Mouse (Mus musculus) layer of hippocampus, postnatal 36 days (tissue): ENCODE data around the gene Itk. TPM values are rescaled to one million over a fixed set of nuclear protein-coding genes. Genes with fewer than 3 reads are reported as not detected.
"Not testable (repeated sequence)": the region's sequence is repeated elsewhere in the genome, so short reads cannot be mapped to it uniquely, and the experiment has no call there.

Experiments used
- DNase-seq, 2 experiments: peaks; one replicate each; pipeline ENCODE4 v3.0.0; 2022
- total RNA-seq, 2 experiments: library from RNA; stranded (reverse); gene quantifications; 2 replicates each; pipeline ENCODE4 v1.2.3; 2021

Itk gene
- total RNA-seq = under 1 TPM; 0.18 to 0.27 TPM

DNA sequence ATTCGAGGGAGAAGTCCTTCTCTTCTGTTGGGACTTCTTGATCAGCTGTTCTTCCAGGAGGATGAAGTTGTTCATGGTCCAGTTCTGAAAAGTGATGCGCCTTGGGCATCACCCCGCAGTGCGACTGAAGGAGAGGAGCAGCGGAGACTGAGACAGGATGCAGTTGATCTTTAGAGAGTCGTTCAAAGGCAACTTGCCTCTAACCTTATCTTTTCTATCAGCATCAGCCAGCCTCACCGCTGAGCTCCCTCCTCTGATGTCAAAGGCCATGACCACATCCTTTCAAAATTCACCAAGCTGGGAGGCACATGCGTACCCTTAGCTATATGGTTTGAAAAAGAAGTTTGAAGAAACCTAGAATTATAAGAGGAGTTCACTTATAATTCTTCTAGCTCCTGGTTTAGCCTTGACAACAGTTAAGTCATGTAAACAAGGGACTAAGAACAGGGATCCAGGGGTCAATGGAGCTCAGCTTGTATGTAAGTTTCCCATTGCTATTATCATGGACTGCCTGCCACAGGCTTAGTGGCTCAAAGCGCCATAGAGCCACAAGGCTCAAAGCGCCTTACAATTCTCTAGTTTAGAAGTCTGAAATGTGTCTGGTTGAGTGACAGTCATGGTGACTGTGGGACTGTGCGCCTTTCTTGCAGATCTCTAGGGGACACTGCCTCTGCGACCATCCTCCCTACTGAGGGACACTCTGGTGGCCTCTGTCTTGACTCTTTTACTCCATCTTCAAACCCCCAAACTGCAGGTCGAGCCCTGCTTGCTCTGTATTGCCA is at the start of gene Itk:
TSS of gene Itk (minus strand) at position 180 of the 782 bp plus-strand sequence.
- no peak for DNase-seq

DNA sequence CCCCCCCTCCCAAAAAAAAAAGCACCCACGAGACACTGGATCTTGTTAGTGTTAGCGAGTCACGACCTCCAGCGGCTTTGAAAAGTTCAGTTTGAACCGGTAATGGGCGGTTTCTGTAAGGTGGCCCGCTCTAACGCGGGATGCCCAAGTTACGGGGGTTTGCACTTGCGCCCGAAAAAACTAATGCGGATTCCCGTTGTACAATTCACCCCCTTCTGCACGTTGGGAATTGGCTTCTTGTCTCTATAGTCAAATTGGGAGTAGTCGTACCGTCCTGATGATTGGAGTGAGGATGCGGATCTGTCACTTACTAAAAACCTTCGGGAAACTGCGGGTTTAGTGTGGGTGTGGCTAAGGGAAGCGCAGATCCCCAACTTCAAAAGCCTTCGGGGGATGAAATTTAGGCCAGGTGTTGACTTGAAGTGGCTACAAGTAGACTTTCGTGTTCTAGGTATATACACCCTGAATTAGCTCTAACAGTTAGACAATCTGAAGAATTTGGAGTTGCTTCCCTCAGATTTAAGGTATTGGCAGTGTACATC is 48.2 kb upstream of the Itk start:
- DNase-seq = peak in 1 of 2 experiments; percentile 5

DNA sequence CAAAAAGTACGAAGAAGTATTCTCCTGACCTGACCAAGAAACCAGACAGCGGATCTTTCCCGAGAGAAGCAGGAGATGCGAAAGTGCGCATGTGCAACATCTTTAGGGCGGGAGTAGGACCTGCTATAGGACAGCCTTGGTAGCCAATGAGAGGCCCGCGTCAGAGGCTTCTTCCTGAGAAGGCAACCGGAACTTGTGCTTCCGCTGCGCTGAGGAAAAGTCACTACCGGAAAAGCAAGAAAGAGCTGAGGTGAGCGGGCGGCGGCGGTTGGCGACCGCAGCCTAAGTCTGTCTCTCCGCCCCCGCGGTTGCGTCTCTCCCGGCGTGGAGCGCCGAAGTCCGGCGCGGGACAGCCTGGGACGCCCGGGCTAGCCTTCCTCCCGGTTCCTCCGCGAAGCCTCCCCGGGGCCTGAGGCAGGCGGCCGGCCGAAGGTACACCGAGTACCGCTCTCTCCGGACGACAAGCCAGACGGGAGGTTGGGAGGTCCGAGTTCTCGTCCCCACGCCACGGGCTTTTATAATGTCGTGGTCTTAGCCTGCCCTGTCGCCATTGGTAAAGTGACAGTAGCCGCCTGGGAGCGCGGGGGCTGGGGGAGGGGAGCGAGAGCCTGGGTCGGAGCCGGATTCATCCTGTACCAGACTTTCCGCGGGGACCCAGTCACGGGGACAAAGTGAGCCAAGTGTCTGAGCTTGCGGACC is 47.6 kb upstream of the Itk start, which contains the start of gene Med7:
TSS of gene Med7 (plus strand) at position 166 of the 699 bp plus-strand sequence.
- peak; percentile 92 for DNase-seq

DNA sequence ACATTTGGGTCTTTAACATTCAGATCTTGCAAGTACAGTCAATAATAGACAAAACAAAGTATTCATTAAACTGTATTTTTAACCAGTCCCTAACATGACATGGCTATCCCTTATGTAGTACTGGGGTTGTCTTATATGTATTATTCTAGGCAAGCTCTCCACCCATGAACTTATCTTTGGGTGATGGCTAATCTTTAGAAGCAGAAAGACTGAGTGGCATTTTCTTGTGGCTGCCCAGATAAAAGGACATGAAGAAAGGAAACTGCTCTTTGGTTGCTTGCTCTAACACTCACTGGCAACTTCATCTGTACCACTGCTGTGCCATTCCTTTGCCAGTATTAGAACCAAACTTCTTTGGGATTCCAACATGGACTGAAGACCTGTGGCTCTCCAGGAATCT is 46.0 kb upstream of the Itk start:
- DNase-seq = no peak

DNA sequence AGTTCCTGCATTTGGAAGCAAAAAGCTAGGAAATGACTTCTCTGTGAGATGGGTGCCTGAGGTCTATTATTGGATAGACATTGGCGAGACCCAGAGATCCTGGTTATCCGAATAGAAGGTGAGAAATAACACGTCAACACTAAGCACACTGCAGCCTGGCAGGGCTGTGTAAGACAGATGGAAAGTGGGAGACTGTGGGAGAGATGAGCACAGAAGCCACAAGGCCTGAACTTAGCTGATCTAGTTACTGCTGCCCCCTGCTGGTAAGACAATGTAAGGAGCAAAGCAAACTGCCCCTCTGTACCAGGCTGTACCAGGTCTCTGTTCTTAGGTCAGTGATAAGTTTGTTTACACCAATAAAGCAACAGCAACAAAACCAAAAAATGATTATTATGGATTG is 41.8 kb upstream of the Itk start:
- peak; percentile 80 to 82 for DNase-seq

DNA sequence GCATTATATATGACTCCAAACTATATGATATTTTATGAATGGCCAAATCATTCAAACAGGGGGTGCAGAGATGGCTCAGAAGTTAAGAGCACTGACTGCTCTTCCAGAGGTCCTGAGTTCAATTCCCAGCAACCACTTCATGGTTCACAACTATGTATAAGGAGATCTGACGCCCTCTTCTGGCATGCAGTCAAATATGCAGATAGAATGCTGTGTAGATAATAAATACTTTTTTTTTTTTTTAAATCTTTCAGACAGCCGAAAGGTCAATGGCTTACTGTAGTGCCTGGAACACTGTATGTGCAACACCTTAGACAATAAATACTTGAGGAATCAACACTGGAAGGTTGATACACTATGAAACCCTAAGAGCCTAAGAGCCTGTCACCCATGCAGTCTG is 40.8 kb upstream of the Itk start:
- DNase-seq = no peak

DNA sequence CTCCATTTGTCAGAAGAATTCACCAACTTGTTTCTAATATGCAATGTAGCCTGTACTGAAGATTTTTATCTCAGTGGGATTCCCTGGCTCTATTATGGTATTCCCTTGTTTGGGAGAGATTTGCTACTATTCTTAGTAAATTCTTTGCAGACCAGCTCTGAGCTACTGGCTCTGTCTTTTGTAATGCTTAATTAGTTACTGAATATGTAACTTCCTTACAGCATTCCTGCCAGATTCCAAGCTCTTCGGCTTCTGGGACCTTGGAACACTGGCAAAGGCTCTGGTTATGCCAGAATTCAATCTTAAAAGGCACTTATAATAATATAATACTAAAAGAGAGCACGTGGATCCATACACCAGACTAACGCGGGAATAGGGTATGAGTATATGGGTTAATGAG is 38.8 kb upstream of the Itk start:
- not testable (repeated sequence) for DNase-seq

DNA sequence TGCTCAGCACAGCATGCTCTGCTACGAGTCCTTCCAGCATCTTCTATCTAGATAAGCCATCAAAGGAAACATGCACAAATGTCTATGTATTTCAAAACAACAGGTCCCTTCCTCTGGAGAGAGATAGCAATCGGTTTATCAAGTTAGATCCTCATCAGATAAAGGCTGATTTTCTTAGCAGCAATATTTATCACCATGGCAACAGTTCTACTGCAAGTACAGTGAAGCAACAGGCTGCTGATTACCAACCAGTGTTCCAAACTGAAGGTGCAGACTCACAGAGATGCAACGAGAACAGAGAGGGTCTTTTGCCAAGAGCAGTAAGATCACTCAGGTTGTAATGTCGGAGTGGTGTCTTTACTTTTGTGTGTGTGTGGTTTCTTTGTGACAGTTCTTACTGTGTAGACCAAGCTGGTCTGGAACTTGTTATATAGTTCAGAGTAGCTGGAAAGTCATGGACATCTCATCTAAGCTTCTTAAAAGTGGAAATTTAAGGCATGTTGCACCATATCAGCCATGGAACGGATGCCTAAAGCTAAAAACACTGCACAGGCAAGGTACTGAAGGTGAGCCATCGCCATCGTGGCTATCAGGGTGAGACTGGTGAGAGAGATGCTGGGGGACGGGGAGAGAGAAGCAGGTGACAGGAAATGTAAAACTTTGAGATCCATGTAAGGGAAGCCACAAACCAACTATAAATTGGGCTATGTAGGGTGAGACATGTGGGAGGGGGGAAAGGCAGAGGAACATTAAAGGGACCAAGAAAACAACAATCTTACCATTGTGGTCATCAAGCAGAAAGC is 32.0 kb upstream of the Itk start:
- DNase-seq = no peak

DNA sequence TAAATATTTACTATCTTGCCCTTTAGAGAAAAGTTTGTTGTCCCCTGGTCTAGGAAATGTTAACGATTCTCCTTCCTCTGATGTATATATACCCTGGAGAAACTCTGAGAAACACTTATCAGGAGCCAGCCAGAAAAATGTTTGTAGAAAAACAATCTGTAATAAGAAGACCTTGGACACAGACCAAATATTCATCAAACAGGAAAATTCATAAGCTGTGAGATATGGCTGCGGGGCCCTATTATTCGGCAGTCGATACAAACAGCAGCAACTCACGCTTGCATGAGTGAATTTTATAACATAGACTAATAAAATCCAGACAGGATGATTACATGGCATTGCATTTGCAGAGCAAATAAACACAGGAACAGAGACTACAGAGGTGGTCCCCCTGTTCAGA is 29.5 kb upstream of the Itk start:
- DNase-seq = no peak

DNA sequence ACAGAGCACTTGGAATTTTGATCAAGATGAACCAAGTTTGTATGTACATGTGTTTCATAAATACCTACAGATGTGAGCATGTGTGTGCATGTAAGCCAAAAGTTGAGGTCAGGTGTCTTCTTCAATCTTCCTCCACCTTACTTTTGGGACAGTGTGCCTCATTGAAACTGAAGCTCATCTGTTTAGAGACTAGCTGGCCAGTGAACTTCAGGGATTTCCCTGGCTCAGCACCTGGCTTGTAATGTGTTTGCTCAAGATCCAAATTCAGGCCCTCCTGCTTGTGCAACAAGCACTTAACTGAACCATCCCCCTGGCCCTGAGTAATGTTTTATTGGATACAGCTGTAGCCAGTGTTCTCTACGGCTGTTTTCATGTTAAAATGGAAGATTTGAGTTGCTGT is 29.1 kb upstream of the Itk start:
- DNase-seq = no peak

DNA sequence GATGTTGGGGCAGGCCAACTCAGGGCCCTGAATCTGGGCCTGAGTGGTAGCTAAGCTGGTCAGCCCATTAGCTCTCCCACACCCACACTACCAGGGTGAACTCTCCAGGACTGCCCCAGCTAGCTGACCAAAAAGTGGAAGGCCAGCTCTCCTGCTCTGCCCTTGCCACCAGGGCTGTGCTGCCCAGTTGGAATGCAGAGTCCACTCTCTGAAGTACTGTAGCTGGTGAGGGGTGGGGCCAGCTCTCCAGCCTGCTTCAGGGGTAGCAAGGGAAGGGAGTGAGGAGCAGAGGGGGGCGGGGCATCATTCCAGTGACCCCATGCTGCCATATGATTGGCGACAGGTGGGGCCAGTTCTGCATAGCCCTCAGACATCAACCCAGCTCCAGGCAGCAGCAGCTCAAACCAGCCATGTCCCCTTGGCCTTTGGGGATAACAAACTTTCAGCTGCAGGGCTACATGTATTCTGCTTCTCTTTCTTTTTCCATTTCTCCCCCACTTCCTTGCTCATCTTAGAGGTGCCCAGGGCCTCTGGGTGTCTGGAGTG is 20.8 kb upstream of the Itk start:
- DNase-seq = no peak

DNA sequence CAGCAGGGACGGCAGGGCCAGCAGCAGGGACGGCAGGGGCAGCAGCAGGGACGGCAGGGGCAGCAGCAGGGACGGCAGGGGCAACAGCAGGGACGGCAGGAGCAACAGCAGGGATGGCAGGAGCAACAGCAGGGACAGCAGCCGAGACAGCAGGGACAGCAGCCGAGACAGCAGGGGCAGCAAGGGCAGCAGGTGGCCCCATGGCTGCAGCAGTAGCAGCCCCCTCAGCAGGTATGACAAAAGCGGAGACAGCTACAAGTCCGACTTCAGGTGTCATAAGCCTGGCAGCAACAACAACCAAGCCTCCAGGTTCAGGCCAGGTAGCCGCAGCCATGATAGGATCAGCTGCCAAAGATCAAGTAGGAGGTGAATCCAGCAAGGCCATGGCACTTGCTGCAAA is 17.4 kb upstream of the Itk start:
- DNase-seq = no peak

DNA sequence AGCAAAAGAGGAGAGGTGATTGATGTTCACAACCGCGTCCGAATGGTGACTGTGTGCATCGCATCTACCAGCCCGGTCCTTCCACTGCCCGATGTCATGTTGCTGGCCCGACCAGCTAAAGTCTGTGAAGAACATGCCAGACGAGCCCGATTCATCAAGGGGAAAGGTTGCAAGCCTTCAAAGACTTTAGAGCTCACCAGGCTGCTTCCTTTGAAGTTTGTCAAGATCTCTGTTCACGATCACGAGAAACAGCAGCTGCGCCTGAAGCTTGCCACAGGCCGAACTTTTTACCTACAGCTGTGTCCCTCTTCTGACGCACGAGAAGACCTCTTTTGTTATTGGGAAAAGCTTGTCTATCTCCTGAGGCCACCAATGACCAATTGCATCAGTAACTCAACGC is 15.7 kb upstream of the Itk start:
- no peak for DNase-seq

DNA sequence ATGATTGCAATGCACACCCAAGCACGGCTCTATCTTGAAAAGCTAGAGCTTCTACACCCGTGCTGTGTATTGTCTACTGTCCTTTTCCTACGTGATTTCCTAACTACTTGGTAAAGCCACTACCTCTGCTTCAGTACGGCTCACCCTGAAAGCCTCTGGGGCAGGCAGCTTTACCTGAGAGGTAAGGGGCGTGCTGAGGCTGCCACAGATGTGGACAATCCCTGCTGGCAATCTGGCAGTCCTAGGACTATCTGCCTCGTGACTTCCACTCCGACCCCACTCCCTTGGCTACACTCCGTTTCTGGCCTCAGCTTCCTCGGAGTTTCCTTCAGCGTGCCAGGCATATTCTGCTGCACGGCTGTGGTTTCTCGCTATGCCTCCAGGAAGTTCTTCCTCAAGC is 12.2 kb upstream of the Itk start:
- DNase-seq = no peak

DNA sequence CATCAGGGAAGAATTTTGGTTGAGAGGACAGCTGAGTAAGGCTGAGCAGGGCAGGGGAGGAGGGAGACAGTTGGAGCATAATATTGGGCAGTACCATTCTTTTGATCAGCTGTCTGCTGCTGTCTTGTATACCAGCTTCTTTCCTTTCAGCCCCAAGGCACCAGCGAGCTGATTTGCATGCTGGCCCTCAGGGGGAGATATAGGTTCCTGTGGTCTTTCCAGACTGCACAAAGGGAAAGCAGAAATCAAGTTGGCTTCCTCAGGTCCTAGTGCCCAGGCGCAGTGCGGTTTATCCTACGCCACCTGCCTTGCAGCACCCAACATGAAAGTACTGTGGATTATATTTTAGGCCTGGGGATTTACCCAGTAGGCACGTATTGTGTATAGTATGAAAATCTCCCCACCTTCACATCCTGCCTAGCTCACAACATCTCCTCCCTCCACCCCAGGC is 9.6 kb upstream of the Itk start:
- DNase-seq = no peak

DNA sequence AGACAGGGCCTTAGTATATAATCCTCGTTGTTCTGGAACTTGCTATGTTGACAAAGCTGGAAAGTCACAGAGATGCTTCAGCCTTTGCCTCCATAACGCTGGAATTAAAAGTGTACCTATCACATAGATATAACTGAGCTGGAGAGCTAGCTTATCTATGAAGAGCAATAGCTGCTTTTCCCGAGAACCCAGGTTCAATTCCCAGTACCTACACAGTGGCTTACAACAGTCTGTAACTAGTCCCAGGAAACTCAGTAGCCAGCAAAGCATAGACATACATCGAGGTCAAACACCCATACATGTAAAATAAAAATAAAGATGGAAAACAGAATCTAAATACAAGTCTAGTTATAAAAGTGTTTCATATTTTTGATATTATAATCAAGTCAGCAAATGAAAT is 9.2 kb upstream of the Itk start:
- DNase-seq = no peak

DNA sequence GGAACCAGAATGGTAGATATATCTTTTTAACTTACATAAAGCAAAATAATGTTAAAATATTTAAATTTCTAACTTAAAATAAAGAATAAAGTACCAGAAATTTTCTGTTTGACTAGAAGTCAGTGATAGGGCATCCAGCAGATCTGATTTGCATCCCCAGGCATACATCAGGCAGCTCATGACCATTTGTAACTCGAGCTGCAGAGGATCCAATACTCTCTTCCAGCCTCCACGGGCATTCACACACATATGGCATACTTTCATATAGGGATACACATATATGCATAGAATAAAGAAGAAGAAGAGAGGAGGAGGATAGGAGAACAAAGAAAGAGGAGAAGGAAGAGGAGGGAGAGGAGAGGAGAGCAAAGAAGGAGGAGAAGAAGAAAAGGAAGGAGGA is 8.6 kb upstream of the Itk start:
- no peak for DNase-seq

DNA sequence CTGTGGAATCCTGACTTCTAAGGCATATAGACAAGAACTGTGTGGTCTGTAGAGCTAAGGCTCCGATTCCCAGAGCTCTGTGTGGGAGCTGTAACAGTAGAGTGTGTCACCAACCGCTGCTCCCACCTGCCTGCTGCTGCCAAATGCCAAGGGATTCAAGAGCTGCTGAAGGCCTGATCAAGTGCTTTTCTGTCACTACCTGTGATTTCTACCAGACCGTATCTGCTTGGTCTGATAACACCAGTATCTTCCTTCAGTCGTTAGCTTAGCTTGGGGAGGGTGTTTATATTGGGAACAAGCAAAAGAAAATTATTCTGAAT is 7.5 kb upstream of the Itk start:
- DNase-seq = no peak

DNA sequence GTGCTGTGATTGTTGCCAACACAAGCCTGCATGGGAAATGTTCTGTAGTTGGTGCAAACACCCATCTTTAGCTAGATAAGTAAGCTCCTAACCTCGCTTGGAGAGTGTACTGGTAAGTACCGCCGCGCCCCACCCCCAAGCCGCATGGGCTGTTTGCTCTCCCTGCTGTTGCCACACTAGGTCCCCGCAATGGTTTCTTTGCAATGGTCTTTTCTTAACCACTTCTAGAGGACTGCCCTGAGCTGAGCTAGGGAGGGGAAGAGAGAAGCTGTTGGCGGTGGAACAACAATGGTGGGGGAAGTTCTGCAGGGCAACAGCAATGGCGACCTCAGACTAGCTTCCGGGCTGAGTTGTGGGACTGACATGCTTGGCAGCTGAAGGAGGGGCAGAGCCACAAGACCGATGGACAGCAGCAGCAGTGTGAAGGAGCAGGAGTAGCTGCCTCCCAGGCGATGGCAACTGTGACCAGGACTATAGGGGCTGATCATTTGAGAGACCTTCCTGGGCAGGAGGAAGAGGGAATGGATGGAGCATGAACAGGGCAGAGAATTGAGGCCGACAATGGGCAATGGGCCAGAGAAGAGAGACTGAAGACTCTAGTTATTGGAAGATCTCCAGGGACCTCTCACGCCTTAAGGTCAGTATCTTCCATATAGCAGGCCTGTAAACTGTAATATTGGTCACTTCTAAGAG is 7.0 kb upstream of the Itk start, which contains the start of gene Fam71b:
TSS of gene Fam71b (plus strand) at position 393 of the 693 bp plus-strand sequence.
- DNase-seq = no peak

DNA sequence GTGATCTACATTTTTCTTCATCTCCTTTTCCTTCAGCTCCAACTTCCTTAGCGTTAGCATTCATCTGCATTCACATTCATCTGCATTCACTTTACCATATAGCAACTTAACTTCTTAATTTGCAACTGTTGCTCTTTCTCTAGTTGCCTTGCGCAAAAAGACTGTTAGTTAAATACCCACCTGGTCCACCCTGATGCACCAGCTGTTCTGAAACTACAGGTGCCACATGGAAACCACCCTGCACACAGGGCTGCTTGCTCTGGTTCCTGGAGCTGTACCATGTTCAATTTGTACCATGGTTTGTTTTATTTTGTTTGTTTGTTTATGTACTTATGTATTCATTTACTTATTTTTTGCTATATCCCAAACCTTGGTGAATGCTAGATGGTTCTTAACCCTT is 6.4 kb upstream of the Itk start:
- DNase-seq = no peak

DNA sequence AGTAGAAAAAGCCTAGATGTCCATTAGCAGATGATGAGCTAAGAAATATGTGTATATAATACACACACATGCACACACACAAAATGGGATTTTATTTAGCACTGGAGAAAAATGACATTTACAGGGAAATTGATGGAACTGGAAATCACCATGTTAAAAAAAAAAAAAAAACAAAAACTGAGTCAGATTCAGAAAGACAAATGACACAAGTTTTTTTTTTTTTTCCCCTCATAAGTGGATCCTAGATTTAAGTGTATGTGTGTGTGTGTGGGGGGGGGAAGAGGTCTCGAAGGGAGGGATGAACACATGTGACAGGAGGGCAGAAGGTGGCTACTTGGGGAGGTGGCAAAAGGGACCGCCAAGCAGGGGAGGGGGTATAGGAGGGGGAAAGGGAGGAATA is 5.8 kb upstream of the Itk start:
- no peak for DNase-seq

DNA sequence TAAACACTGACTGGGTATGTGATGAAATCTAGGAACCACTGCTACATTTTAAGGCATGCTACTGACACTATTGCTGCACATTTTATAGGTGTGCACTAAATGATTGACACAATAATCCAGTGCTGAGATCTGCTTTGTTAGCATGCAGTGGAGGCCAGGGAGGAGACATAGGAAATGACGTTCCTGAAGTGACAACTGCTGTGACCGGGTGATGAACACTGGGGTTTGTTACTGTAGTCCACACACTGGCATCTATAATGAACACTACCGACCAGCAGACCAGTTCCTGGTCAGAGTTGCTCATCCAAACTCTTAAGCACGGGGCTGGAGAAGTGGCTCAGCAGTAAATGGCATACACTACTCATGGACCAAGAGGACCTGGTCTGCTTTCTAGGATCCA is 4.1 kb upstream of the Itk start:
- DNase-seq = no peak
